Mouse (Mus musculus) forebrain, embryonic 12.5 days (tissue): ENCODE data around the gene Gpr18. TPM values are rescaled to one million over a fixed set of nuclear protein-coding genes. Genes with fewer than 3 reads are reported as not detected.

Experiments
- ATAC-seq: fragments of 200-750 bp; cut with Nextera tagmentation; 2 replicates; pipeline ENCODE4 v1.8.0; 2017; ENCODE audit warnings: moderate TSS enrichment; ENCODE audit not compliant: low FRiP score
- H3K27ac ChIP-seq: fragments of 300-500 bp; sonication (generic); 2 replicates; pipeline ENCODE4 v1.5.1; 2016; ENCODE audit warnings: mild to moderate bottlenecking
- H3K27me3 ChIP-seq: fragments of 300-500 bp; sonication (generic); 2 replicates; pipeline ENCODE4 v1.6.1; 2016; ENCODE audit warnings: mild to moderate bottlenecking
- H3K36me3 ChIP-seq: fragments of 300-500 bp; sonication (generic); replicated peaks from 2 replicates; pipeline ENCODE4 v1.6.1; 2016; ENCODE audit warnings: mild to moderate bottlenecking
- H3K4me1 ChIP-seq: fragments of 300-500 bp; sonication (generic); 2 replicates; pipeline ENCODE4 v1.6.1; 2016
- H3K4me2 ChIP-seq: fragments of 300-500 bp; sonication (generic); 2 replicates; pipeline ENCODE4 v1.6.1; 2016; ENCODE audit warnings: mild to moderate bottlenecking, moderate library complexity
- H3K4me3 ChIP-seq: fragments of 300-500 bp; sonication (generic); replicated peaks from 2 replicates; pipeline ENCODE4 v1.5.1; 2016; ENCODE audit warnings: mild to moderate bottlenecking
- H3K9ac ChIP-seq: fragments of 300-500 bp; sonication (generic); 2 replicates; pipeline ENCODE4 v1.6.1; 2016; ENCODE audit warnings: mild to moderate bottlenecking
- H3K9me3 ChIP-seq: fragments of 300-500 bp; sonication (generic); 2 replicates; pipeline ENCODE4 v1.6.1; 2016
- WGBS: fragments of 180-500 bp; shearing (Covaris S2); methylation state at CpG from one replicate; pipeline ENCODE4 v1.1.7; 2016; 5-methylcytosine and 5-hydroxymethylcytosine counted together
- polyA plus RNA-seq: library from polyadenylated mRNA; unstranded; fragments of >200 nt; fragmentation: Nextera tagmentation; extraction: Ambion mirVana; gene quantifications from 2 replicates; pipeline ENCODE4 v1.2.1, GENCODE M21; 2016

The Gpr18 gene
- polyA plus RNA-seq, 1 experiment from 2014 or later, result 0.20 TPM

GRCm38 (mm10) chr14:121946728-121947127 lies 31.1 kb upstream of the Gpr18 start:
- Histone ChIP-seq H3K4me2 (no peak overlapping the region), H3K4me1 (peaks cover 2% of the 10 kb centered on the region; the same call in 1 of the 2 replicates), H3K9ac (no peak overlapping the region), H3K27ac (no peak overlapping the region), H3K9me3 (no peaks in the 10 kb centered on the region), H3K36me3 (no peaks in the 10 kb centered on the region), H3K27me3 (no peaks in the 10 kb centered on the region), H3K4me3 (no peak overlapping the region)
- ATAC-seq, result no peak
- 74% methylated on average over 8 of the region's 8 CpGs for WGBS

GRCm38 (mm10) chr14:121946131-121946530 lies 30.6 kb upstream of the Gpr18 start:
- Histone ChIP-seq H3K9ac (no peak overlapping the region), H3K4me1 (peaks cover 2% of the 10 kb centered on the region; the same call in 1 of the 2 replicates), H3K27ac (no peak overlapping the region), H3K36me3 (no peaks in the 10 kb centered on the region), H3K4me3 (no peak overlapping the region), H3K27me3 (no peaks in the 10 kb centered on the region), H3K9me3 (no peaks in the 10 kb centered on the region), H3K4me2 (no peak overlapping the region)
- no peak for ATAC-seq
- 89% methylated on average over 5 of the region's 5 CpGs for WGBS

- 93% methylated on average over 3 of the region's 3 CpGs for WGBS
- peaks cover 6% of the 10 kb centered on the region for H3K36me3 ChIP-seq
- no peak overlapping the region for H3K4me3 ChIP-seq
- H3K4me1 ChIP-seq, result no peaks in the 10 kb centered on the region
- no peak overlapping the region for H3K4me2 ChIP-seq
- H3K27ac ChIP-seq, result no peak overlapping the region
- ATAC-seq, result no peak
- H3K9ac ChIP-seq, result no peak overlapping the region
- 0 out of 2 replicates have a peak, but pooled peaks cover 3% of the 10 kb centered on the region for H3K9me3 ChIP-seq
- H3K27me3 ChIP-seq, result no peaks in the 10 kb centered on the region
These were observed 24.0 kb upstream of the Gpr18 start for GRCm38 (mm10) chr14:121939582-121939981.

- Histone ChIP-seq H3K27ac (no peak overlapping the region), H3K9ac (no peak overlapping the region), H3K9me3 (0 out of 2 replicates have a peak, but pooled peaks cover 3% of the 10 kb centered on the region), H3K36me3 (peaks cover 13% of the 10 kb centered on the region), H3K4me3 (no peak overlapping the region), H3K4me2 (no peak overlapping the region), H3K27me3 (no peaks in the 10 kb centered on the region), H3K4me1 (no peaks in the 10 kb centered on the region)
- 96% methylated on average over 11 of the region's 11 CpGs for WGBS
- no peak for ATAC-seq
These were observed 22.9 kb upstream of the Gpr18 start for GRCm38 (mm10) chr14:121938256-121939191.

- no peaks in the 10 kb centered on the region for H3K27me3 ChIP-seq
- no peak overlapping the region for H3K4me2 ChIP-seq
- no peaks in the 10 kb centered on the region for H3K4me1 ChIP-seq
- peaks cover 13% of the 10 kb centered on the region for H3K36me3 ChIP-seq
- H3K9ac ChIP-seq, result no peak overlapping the region
- no peak overlapping the region for H3K4me3 ChIP-seq
- no peak overlapping the region for H3K27ac ChIP-seq
- WGBS, result 91% methylated on average over 11 of the region's 11 CpGs
- ATAC-seq, result no peak
- H3K9me3 ChIP-seq, result 0 out of 2 replicates have a peak, but pooled peaks cover 3% of the 10 kb centered on the region
These were observed 22.1 kb upstream of the Gpr18 start for GRCm38 (mm10) chr14:121937601-121938255.

GRCm38 (mm10) chr14:121936856-121937255 lies 21.3 kb upstream of the Gpr18 start:
- ATAC-seq, result no peak
- Histone ChIP-seq H3K4me3 (no peak overlapping the region), H3K27ac (no peak overlapping the region), H3K9ac (no peak overlapping the region), H3K4me1 (peaks cover 1% of the 10 kb centered on the region; the same call in 1 of the 2 replicates), H3K36me3 (peaks cover 13% of the 10 kb centered on the region), H3K27me3 (no peaks in the 10 kb centered on the region), H3K4me2 (no peak overlapping the region), H3K9me3 (0 out of 2 replicates have a peak, but pooled peaks cover 3% of the 10 kb centered on the region)
- 84% methylated on average over 8 of the region's 8 CpGs for WGBS

- 0 out of 2 replicates have a peak, but pooled peaks cover 3% of the 10 kb centered on the region for H3K9me3 ChIP-seq
- H3K27ac ChIP-seq, result no peak overlapping the region
- H3K4me2 ChIP-seq, result no peak overlapping the region
- H3K9ac ChIP-seq, result no peak overlapping the region
- H3K36me3 ChIP-seq, result peaks cover 13% of the 10 kb centered on the region
- peaks cover 6% of the 10 kb centered on the region; the same call in 1 of the 2 replicates for H3K4me1 ChIP-seq
- H3K27me3 ChIP-seq, result no peaks in the 10 kb centered on the region
- ATAC-seq, result no peak
- 95% methylated on average over 4 of the region's 4 CpGs for WGBS
- H3K4me3 ChIP-seq, result no peak overlapping the region
These were observed 20.8 kb upstream of the Gpr18 start for GRCm38 (mm10) chr14:121936356-121936755.

GRCm38 (mm10) chr14:121934597-121934946 lies 19.0 kb upstream of the Gpr18 start:
- Histone ChIP-seq H3K27me3 (no peaks in the 10 kb centered on the region), H3K4me3 (no peak overlapping the region), H3K27ac (no peak overlapping the region), H3K36me3 (peaks cover 13% of the 10 kb centered on the region), H3K9ac (no peak overlapping the region), H3K4me2 (no peak overlapping the region), H3K9me3 (0 out of 2 replicates have a peak, but pooled peaks cover 3% of the 10 kb centered on the region), H3K4me1 (peaks cover 6% of the 10 kb centered on the region; the same call in 1 of the 2 replicates)
- 89% methylated on average over 5 of the region's 5 CpGs for WGBS
- ATAC-seq, result no peak

- 93% methylated on average over 7 of the region's 7 CpGs for WGBS
- H3K9me3 ChIP-seq, result 0 out of 2 replicates have a peak, but pooled peaks cover 3% of the 10 kb centered on the region
- no peaks in the 10 kb centered on the region for H3K27me3 ChIP-seq
- H3K27ac ChIP-seq, result no peak overlapping the region
- H3K4me1 ChIP-seq, result peaks cover 6% of the 10 kb centered on the region; the same call in 1 of the 2 replicates
- peaks cover 13% of the 10 kb centered on the region for H3K36me3 ChIP-seq
- H3K4me2 ChIP-seq, result no peak overlapping the region
- no peak overlapping the region for H3K9ac ChIP-seq
- no peak overlapping the region for H3K4me3 ChIP-seq
- no peak for ATAC-seq
These were observed 18.5 kb upstream of the Gpr18 start for GRCm38 (mm10) chr14:121933906-121934596.

GRCm38 (mm10) chr14:121932180-121932579 lies 16.6 kb upstream of the Gpr18 start:
- H3K9me3 ChIP-seq, result 0 out of 2 replicates have a peak, but pooled peaks cover 3% of the 10 kb centered on the region
- no peak overlapping the region for H3K9ac ChIP-seq
- no peak overlapping the region for H3K4me2 ChIP-seq
- no peak overlapping the region for H3K27ac ChIP-seq
- H3K4me1 ChIP-seq, result peaks cover 6% of the 10 kb centered on the region; the same call in 1 of the 2 replicates
- ATAC-seq, result no peak
- no peaks in the 10 kb centered on the region for H3K27me3 ChIP-seq
- H3K36me3 ChIP-seq, result peaks cover 13% of the 10 kb centered on the region
- no peak overlapping the region for H3K4me3 ChIP-seq
- 84% methylated on average over 4 of the region's 4 CpGs for WGBS

- ATAC-seq, result no peak
- Histone ChIP-seq H3K27me3 (no peaks in the 10 kb centered on the region), H3K9ac (no peak overlapping the region), H3K9me3 (0 out of 2 replicates have a peak, but pooled peaks cover 3% of the 10 kb centered on the region), H3K4me2 (no peak overlapping the region), H3K4me1 (peaks cover 6% of the 10 kb centered on the region; the same call in 1 of the 2 replicates), H3K36me3 (peaks cover 13% of the 10 kb centered on the region), H3K27ac (no peak overlapping the region), H3K4me3 (no peak overlapping the region)
- 95% methylated on average over 3 of the region's 3 CpGs for WGBS
These were observed 16.0 kb upstream of the Gpr18 start for GRCm38 (mm10) chr14:121931594-121931993.
